Mouse (Mus musculus): ENCODE results near the gene N4bp1.

GRCm38 (mm10) chr8:86864764-86865163, 20.3 kb downstream of the N4bp1 start:
- TF ChIP-seq CTCF (IDR thresholded peaks at IDR 0.05; ENCODE audit: control insufficient read depth, insufficient read depth, low read length) (no peak), POLR2A (IDR thresholded peaks at IDR 0.05; ENCODE audit: borderline replicate concordance, control insufficient read depth, low read depth, low read length) (no peak)
